Mouse (Mus musculus): ENCODE measurements around the gene Foxo3.

- no peak for TF ChIP-seq CTCF (IDR thresholded peaks at IDR 0.05; ENCODE audit: borderline replicate concordance, control insufficient read depth, extremely low read depth, insufficient read depth, low read length, poor library complexity)
- no peak for TF ChIP-seq POLR2A (IDR thresholded peaks at IDR 0.05; ENCODE audit: control insufficient read depth, extremely low read depth, insufficient read depth, low read length, poor library complexity)
Measured at GRCm38 (mm10) chr10:42139749-42140148, 136.8 kb downstream of the Foxo3 start.
